Mouse (Mus musculus): ENCODE data around the gene Ripk3. TPM values are rescaled to one million over a fixed set of nuclear protein-coding genes. Genes with fewer than 3 reads are reported as not detected.

Ripk3 gene
- polyA plus RNA-seq, 1 experiment from 2014 or later: 51.4 TPM

DNA sequence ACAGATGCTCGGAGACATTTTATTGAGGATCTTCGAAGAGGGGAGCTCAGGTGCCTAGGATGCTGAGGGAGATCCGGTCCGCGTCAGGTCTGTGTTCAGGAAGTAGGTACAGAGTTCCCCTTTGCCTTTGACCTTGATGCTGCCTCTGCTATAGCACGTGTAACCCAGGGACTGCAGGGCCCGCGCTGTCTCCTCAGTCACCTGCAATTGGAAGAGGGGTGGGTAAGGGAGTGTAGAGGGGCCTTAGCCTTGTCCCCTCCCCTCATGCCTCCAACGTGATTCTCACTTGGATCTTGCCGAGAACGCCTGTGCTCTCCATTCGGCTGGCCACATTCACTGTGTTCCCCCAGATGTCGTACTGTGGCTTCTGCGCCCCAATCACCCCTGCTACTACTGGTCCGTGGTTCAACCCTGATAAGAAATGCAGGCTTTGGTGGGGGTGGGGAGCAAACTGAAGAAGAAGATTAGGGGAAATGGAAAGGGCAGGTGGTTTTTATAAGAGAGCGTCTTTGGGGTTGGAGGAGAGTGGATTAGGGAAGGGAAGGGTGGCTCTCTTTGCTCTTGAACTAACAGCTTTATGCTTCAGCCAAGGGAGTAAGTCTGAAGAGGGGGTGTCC, 19.5 kb downstream of the Ripk3 start:
- H3K4me3 ChIP-seq (ENCODE audit: low read depth, low read length): no peak overlapping the region
- TF ChIP-seq CTCF (IDR thresholded peaks at IDR 0.05; ENCODE audit: low read depth): no peak
- no peak overlapping the region for H3K4me2 ChIP-seq
- H3K27me3 ChIP-seq (ENCODE audit: insufficient read depth, low read length): peaks cover 24% of the 10 kb centered on the region; the same call in 1 of the 2 replicates
- ATAC-seq (ENCODE audit: insufficient read depth) (no peak), DNase-seq (no peak)
- no peak overlapping the region for H3K9ac ChIP-seq
- H3K27ac ChIP-seq (ENCODE audit: low read depth): no peak overlapping the region
- 67% methylated on average over 16 of the region's 16 CpGs for WGBS
- H3K4me1 ChIP-seq (ENCODE audit: insufficient read depth): no peaks in the 10 kb centered on the region
- no peaks in the 10 kb centered on the region for H3K36me3 ChIP-seq (ENCODE audit: insufficient read depth)
- no peaks in the 10 kb centered on the region for H3K9me3 ChIP-seq (ENCODE audit: low read depth, low read length)

DNA sequence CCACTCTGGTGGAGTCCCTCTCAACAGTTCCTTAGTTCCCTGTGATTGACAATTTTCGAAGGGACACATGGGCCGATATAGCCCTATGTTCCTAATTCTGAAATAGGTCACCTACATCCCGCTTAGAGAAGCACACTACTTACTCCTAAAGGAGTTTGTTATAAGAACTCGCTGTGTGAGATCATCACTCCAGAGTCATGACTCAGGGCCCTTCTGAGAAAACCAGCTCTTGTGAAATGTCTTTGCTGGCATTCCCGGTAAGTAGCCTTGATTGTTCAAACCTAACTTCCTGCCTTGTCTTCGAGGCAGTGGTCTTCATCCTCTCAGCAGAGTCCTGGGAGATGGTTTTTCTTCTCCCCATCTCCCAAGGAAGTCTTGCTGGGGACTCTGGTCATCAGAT, 20.1 kb downstream of the Ripk3 start:
- WGBS: 91% methylated on average over 6 of the region's 6 CpGs
- H3K9ac ChIP-seq: no peak overlapping the region
- no peak overlapping the region for H3K4me2 ChIP-seq
- TF ChIP-seq CTCF (IDR thresholded peaks at IDR 0.05; ENCODE audit: low read depth): no peak
- no peaks in the 10 kb centered on the region for H3K36me3 ChIP-seq (ENCODE audit: insufficient read depth)
- H3K4me1 ChIP-seq (ENCODE audit: insufficient read depth): no peaks in the 10 kb centered on the region
- no peak overlapping the region for H3K27ac ChIP-seq (ENCODE audit: low read depth)
- ATAC-seq (ENCODE audit: insufficient read depth) (no peak), DNase-seq (no peak)
- no peaks in the 10 kb centered on the region for H3K9me3 ChIP-seq (ENCODE audit: low read depth, low read length)
- H3K27me3 ChIP-seq (ENCODE audit: insufficient read depth, low read length): peaks cover 24% of the 10 kb centered on the region; the same call in 1 of the 2 replicates
- no peak overlapping the region for H3K4me3 ChIP-seq (ENCODE audit: low read depth, low read length)

- H3K9ac ChIP-seq: peak overlapping the region; percentile 52
- H3K4me3 ChIP-seq (ENCODE audit: low read depth, low read length): peak overlapping the region; percentile 33
- peak; percentile 70 for TF ChIP-seq CTCF (IDR thresholded peaks at IDR 0.05; ENCODE audit: low read depth)
- H3K9me3 ChIP-seq (ENCODE audit: low read depth, low read length): no peaks in the 10 kb centered on the region
- H3K4me1 ChIP-seq (ENCODE audit: insufficient read depth): 0 out of 2 replicates have a peak, but pooled peaks cover 5% of the 10 kb centered on the region
- 11% methylated on average over 52 of the region's 52 CpGs for WGBS
- H3K36me3 ChIP-seq (ENCODE audit: insufficient read depth): no peaks in the 10 kb centered on the region
- DNase-seq: peak; percentile 75
- ATAC-seq (ENCODE audit: insufficient read depth): peak; percentile 72
- H3K4me2 ChIP-seq: peak overlapping the region; percentile 78
- peaks cover 24% of the 10 kb centered on the region; the same call in 1 of the 2 replicates for H3K27me3 ChIP-seq (ENCODE audit: insufficient read depth, low read length)
- no peak overlapping the region for H3K27ac ChIP-seq (ENCODE audit: low read depth)
Measured at GRCm38 (mm10) chr14:55767519-55768414, 20.9 kb downstream of the Ripk3 start.

DNA sequence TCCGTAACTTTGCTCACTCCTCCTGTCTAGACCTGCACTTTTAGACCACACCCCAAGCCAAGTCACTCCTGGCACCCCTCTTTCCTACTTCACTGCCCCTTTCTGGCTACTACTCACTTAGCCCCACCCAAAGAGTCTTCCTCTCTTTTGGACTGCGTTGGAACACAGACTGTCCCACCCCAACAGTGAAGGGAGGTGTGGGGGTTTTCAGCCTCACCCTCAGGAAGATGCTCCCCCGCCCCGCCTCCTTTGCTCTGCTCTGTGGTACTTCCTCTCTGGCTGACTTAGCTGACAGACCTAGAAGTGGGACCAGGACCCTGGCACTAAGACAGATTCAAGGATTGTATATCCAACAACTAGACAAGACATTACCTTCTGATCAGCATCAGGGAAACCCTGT, 23.0 kb downstream of the Ripk3 start, which contains the start of gene Ltb4r1:
Gene Ltb4r1, plus strand, starts transcription at position 267 of the 400 bp plus-strand sequence.
- no peak for DNase-seq
- TF ChIP-seq CTCF (IDR thresholded peaks at IDR 0.05; ENCODE audit: low read depth): no peak
- no peak for ATAC-seq (ENCODE audit: insufficient read depth)
- Histone ChIP-seq H3K4me2 (no peak within 1 kb of the TSS), H3K36me3 (ENCODE audit: insufficient read depth) (no peaks in the 10 kb centered on the region), H3K4me3 (ENCODE audit: low read depth, low read length) (no peak within 1 kb of the TSS), H3K9ac (no peak within 1 kb of the TSS), H3K27me3 (ENCODE audit: insufficient read depth, low read length) (peaks cover 33% of the 10 kb centered on the region), H3K9me3 (ENCODE audit: low read depth, low read length) (no peaks in the 10 kb centered on the region), H3K4me1 (ENCODE audit: insufficient read depth) (0 out of 2 replicates have a peak, but pooled peaks cover 5% of the 10 kb centered on the region), H3K27ac (ENCODE audit: low read depth) (no peak within 1 kb of the TSS)
- WGBS: 59% methylated on average over 4 of the region's 4 CpGs

DNA sequence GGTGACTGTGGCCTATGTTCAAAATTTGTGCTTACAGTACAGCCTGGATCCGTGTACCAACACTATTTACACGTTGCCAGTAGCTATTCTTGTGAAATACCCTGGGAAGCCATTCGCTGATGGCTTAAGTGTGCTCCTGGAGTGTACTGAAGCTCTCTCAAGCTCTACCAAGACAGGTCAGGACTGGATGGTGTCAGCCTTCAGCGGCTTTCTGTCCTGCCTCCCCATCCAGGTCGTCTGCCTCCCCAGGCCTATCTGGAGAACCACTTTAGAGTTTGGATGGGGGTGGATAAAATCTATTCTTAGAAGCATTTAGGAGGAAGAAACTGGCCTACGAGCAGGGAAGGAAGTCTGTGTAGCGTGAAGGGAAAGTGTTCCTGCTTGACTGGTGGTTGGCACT, 25.5 kb downstream of the Ripk3 start:
- 0 out of 2 replicates have a peak, but pooled peaks cover 5% of the 10 kb centered on the region for H3K4me1 ChIP-seq (ENCODE audit: insufficient read depth)
- no peak for ATAC-seq (ENCODE audit: insufficient read depth)
- no peak for TF ChIP-seq CTCF (IDR thresholded peaks at IDR 0.05; ENCODE audit: low read depth)
- H3K27ac ChIP-seq (ENCODE audit: low read depth): no peak overlapping the region
- no peak overlapping the region for H3K4me3 ChIP-seq (ENCODE audit: low read depth, low read length)
- H3K9me3 ChIP-seq (ENCODE audit: low read depth, low read length): no peaks in the 10 kb centered on the region
- no peaks in the 10 kb centered on the region for H3K36me3 ChIP-seq (ENCODE audit: insufficient read depth)
- peak overlapping the region; percentile 65; the same call in 1 of the 2 replicates for H3K9ac ChIP-seq
- WGBS: 49% methylated on average over 7 of the region's 7 CpGs
- peak; percentile 17 for DNase-seq
- H3K4me2 ChIP-seq: peak overlapping the region; percentile 98
- peaks cover 28% of the 10 kb centered on the region for H3K27me3 ChIP-seq (ENCODE audit: insufficient read depth, low read length)

DNA sequence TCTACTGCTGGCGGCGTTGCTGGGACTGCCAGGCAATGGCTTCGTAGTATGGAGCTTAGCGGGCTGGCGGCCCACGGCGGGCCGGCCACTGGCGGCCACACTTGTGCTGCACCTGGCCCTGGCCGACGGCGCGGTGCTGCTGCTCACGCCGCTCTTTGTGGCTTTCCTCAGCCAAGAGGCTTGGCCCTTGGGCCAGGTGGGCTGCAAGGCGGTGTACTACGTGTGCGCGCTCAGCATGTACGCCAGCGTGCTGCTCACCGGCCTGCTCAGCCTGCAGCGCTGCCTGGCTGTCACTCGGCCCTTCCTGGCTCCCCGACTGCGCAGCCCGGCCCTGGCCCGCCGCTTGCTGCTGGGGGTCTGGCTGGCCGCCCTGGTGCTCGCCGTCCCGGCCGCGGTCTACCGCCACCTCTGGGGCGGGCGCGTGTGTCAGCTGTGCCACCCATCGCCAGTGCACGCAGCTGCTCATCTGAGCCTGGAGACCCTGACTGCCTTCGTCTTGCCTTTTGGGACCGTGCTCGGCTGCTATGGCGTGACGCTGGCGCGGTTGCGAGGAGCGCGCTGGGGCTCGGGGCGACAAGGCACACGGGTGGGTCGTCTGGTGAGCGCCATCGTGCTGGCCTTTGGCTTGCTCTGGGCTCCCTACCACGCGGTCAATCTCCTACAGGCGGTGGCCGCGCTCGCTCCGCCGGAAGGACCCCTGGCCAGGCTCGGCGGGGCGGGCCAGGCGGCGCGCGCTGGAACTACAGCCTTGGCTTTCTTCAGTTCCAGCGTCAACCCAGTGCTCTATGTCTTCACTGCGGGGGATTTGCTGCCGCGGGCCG, 26.5 kb downstream of the Ripk3 start:
- H3K27ac ChIP-seq (ENCODE audit: low read depth): peak overlapping the region; percentile 58; the same call in 1 of the 2 replicates
- ATAC-seq (ENCODE audit: insufficient read depth) (peak; percentile 80), DNase-seq (peak; percentile 83)
- H3K9me3 ChIP-seq (ENCODE audit: low read depth, low read length): no peaks in the 10 kb centered on the region
- H3K4me1 ChIP-seq (ENCODE audit: insufficient read depth): 0 out of 2 replicates have a peak, but pooled peaks cover 5% of the 10 kb centered on the region
- H3K27me3 ChIP-seq (ENCODE audit: insufficient read depth, low read length): peaks cover 20% of the 10 kb centered on the region
- no peaks in the 10 kb centered on the region for H3K36me3 ChIP-seq (ENCODE audit: insufficient read depth)
- peak overlapping the region; percentile 65 for H3K9ac ChIP-seq
- TF ChIP-seq CTCF (IDR thresholded peaks at IDR 0.05; ENCODE audit: low read depth): peak; percentile 36
- under 1% methylated on average over 77 of the region's 77 CpGs for WGBS
- H3K4me2 ChIP-seq: peak overlapping the region; percentile 98
- peak overlapping the region; percentile 53 for H3K4me3 ChIP-seq (ENCODE audit: low read depth, low read length)

Data from lung, embryonic 14.5 days (tissue).